Mouse (Mus musculus) G1E (cell line): ENCODE data around the gene Zfp982. TPM values are rescaled to one million over a fixed set of nuclear protein-coding genes. Genes with fewer than 3 reads are reported as not detected.
"Not testable (repeated sequence)": the region's sequence is repeated elsewhere in the genome, so short reads cannot be mapped to it uniquely, and the experiment has no call there.

Experiments used
- ATAC-seq: 2 replicates; pipeline ENCODE4 v1.8.0; 2016; ENCODE audit warnings: mild to moderate bottlenecking; ENCODE audit not compliant: insufficient number of reproducible peaks, poor library complexity, low FRiP score, severe bottlenecking; ENCODE audit errors: extremely low read depth
- DNase-seq: peaks from one replicate; pipeline ENCODE4 v3.0.0; 2012; ENCODE audit warnings: low spot score
- H3K27me3 ChIP-seq: 2 replicates; pipeline ENCODE4 v1.6.1; 2012; ENCODE audit warnings: mild to moderate bottlenecking, low read length, inconsistent platforms; ENCODE audit not compliant: insufficient read depth
- H3K36me3 ChIP-seq: replicated peaks from 2 replicates; pipeline ENCODE3; 2012; ENCODE audit warnings: mild to moderate bottlenecking, inconsistent platforms
- H3K4me1 ChIP-seq: 2 replicates; pipeline ENCODE4 v1.6.1; 2012; ENCODE audit warnings: low read depth, low read length, inconsistent platforms, mixed read lengths; ENCODE audit not compliant: insufficient read depth
- H3K4me3 ChIP-seq: 2 replicates; pipeline ENCODE4 v1.5.1; 2012; ENCODE audit warnings: low read depth, mild to moderate bottlenecking, inconsistent platforms, low read length, moderate library complexity, mixed read lengths
- H3K9me3 ChIP-seq: replicated peaks from 2 replicates; pipeline ENCODE4 v1.6.1; 2012; ENCODE audit warnings: inconsistent platforms
- CTCF ChIP-seq: IDR thresholded peaks from 2 replicates; pipeline ENCODE4 v1.5.1; 2012; ENCODE audit warnings: low read depth, low read length, inconsistent platforms, mixed read lengths
- GATA1 ChIP-seq: IDR thresholded peaks from 2 replicates; pipeline ENCODE4 v1.6.1; 2012; ENCODE audit warnings: borderline replicate concordance, low read length, inconsistent platforms, mixed read lengths
- GATA2 ChIP-seq: IDR thresholded peaks from 2 replicates; pipeline ENCODE4 v1.6.1; 2012; ENCODE audit warnings: low read depth, low read length, inconsistent platforms, borderline replicate concordance
- POLR2AphosphoS5 ChIP-seq: IDR thresholded peaks from 2 replicates; pipeline ENCODE4 v1.6.1; 2012; ENCODE audit warnings: low read depth, low read length, inconsistent platforms; ENCODE audit not compliant: insufficient replicate concordance
- TAL1 ChIP-seq: conservative IDR thresholded peaks from 2 replicates; pipeline ENCODE4 v1.6.1; 2012; ENCODE audit warnings: low read depth, low read length, inconsistent platforms, mixed read lengths
- polyA plus RNA-seq: library from polyadenylated mRNA; stranded (reverse); fragments of >175 nt; gene quantifications from 2 replicates; pipeline ENCODE4 v1.2.3, GENCODE M21; 2012
- total RNA-seq, 2 experiments: library from RNA; stranded (forward) in 1 of 2; stranded (reverse) in 1 of 2; fragments of 200-1000 nt in 1 of 2; fragments of >200 nt in 1 of 2; fragmentation: Nextera tagmentation in 1 of 2; gene quantifications; 2 replicates each; pipeline ENCODE4 v1.2.3; 2014 to 2017

The Zfp982 gene
- total and polyA plus RNA-seq, 3 experiments = 0.44 TPM; not detected in 2

DNA sequence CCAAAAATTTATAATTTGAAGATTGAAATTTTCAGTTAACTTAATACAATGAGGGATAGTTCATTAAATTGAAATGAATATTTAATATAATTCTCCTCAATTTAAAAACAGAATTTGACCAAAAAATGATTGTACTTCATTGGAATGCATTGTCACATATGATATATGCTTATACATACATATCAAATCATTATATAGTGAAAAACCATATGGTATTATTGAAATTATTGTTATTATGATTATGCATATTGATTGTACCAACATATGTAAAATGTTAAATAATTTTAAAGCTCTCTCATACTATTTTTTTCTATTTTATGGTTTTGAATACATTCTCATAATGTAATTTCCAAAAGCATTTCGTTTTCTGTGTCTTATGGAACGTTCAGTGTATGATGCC is 17.0 kb downstream of the Zfp982 start:
- no peaks in the 10 kb centered on the region for H3K27me3 ChIP-seq
- TF ChIP-seq TAL1 (no peak), GATA1 (no peak), CTCF (no peak), GATA2 (no peak), POLR2AphosphoS5 (no peak)
- no peak for DNase-seq

DNA sequence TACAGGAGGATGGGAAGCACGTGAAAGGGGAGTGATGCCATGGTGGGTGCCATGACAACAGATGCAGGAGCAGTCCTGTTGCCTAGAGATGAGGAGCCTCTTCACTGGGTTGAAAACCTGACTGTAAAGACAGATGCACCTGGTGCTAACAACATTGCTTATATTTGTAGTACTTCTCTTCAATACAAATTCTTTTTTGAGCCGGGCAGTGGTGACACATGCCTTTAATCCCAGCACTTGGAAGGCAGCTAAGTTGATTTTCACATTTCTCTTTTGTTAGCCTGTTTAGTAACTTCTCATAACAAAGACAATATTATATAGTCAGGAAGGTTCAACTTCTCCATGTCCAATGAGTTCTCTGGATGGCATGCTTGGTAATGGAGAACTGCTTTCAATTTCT is 26.8 kb downstream of the Zfp982 start:
- H3K4me3 ChIP-seq = no peak overlapping the region
- DNase-seq = no peak
- no peaks in the 10 kb centered on the region for H3K36me3 ChIP-seq
- ATAC-seq = peak; percentile 5; the same call in 1 of the 2 replicates
- TF ChIP-seq CTCF = no peak
- no peaks in the 10 kb centered on the region for H3K4me1 ChIP-seq
- peaks cover 33% of the 10 kb centered on the region for H3K9me3 ChIP-seq
- H3K27me3 ChIP-seq = no peaks in the 10 kb centered on the region

More for the DNA sequence above, 17.0 kb downstream of the Zfp982 start:
- Histone ChIP-seq H3K36me3 (no peaks in the 10 kb centered on the region), H3K4me1 (no peaks in the 10 kb centered on the region), H3K9me3 (peaks cover 14% of the 10 kb centered on the region), H3K4me3 (no peak overlapping the region)
- ATAC-seq = no peak; the same call in 1 of the 2 replicates

DNA sequence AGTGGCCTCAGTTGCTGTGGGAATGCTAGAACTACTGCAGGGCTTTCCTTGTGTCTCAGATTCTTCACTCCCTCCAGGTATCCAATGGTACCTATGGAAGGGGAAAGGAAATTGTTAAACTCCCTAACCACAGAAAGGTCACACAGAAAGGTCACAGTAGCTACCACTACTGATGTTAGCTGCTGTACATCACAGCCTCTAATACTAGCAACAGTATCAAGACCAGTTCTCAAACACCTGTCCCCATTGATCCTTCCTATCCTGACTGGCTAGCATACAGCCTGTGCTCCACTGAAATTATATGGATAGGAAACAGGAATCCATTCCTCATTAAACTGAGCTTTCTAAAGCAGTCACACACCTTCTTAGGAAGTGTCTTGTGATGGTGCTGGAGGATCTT is 27.9 kb downstream of the Zfp982 start:
- no peaks in the 10 kb centered on the region for H3K4me1 ChIP-seq
- H3K36me3 ChIP-seq = no peaks in the 10 kb centered on the region
- peaks cover 34% of the 10 kb centered on the region for H3K9me3 ChIP-seq
- H3K27me3 ChIP-seq = no peaks in the 10 kb centered on the region
- DNase-seq (no peak), ATAC-seq (peak; percentile 9; the same call in 1 of the 2 replicates)
- no peak for TF ChIP-seq TAL1
- no peak for TF ChIP-seq GATA2
- TF ChIP-seq POLR2AphosphoS5 = no peak
- no peak for TF ChIP-seq CTCF
- no peak for TF ChIP-seq GATA1
- H3K4me3 ChIP-seq = no peak overlapping the region

DNA sequence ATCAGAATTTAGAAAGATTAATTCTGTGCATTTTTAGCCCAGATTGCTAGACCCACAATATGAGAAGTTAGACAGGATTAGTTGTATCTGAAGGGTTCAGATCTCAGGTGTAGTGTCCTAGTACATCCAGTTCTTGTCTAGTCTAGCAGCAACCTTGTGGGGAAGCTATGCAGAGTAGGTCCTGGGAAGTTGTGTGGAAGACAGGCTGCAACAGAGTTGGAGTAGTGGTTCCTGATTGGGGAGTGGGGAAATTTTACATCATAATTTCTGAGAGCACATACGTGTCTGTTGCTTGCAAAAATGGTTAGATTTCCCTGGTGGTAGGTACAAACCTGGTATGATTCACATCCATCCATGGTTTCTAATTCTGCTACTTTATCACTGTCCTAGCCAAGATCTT is 32.9 kb downstream of the Zfp982 start:
- H3K36me3 ChIP-seq = no peaks in the 10 kb centered on the region
- H3K4me1 ChIP-seq = no peaks in the 10 kb centered on the region
- H3K27me3 ChIP-seq = no peaks in the 10 kb centered on the region
- H3K9me3 ChIP-seq = peaks cover 36% of the 10 kb centered on the region
- ATAC-seq = no peak
- H3K4me3 ChIP-seq = no peak overlapping the region
- no peak for DNase-seq
- TF ChIP-seq GATA2 (no peak), POLR2AphosphoS5 (no peak), GATA1 (no peak), CTCF (no peak), TAL1 (no peak)

DNA sequence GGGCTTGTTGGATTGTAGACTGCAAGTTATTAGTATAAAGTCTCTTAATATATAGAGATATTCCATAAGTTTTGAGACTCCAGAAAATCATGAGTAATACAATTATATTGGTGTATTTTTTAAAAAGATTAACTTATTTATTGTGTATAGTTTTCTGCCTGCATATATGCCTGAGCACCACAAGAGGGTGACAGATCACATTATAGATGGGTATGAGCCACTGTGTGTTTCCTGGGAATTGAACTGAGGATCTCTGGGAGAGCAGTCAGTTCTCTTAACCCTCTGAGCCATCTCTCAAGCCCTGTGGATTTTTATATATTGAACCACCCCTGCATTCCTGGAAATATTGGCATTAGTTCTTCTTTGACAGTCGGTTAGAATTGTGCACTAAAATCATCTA is 38.1 kb downstream of the Zfp982 start:
- no peak for TF ChIP-seq GATA1
- TF ChIP-seq TAL1 = no peak
- no peaks in the 10 kb centered on the region for H3K36me3 ChIP-seq
- H3K27me3 ChIP-seq = no peaks in the 10 kb centered on the region
- no peak for DNase-seq
- no peaks in the 10 kb centered on the region for H3K4me1 ChIP-seq
- H3K9me3 ChIP-seq = peaks cover 23% of the 10 kb centered on the region
- no peak overlapping the region for H3K4me3 ChIP-seq
- no peak for ATAC-seq

DNA sequence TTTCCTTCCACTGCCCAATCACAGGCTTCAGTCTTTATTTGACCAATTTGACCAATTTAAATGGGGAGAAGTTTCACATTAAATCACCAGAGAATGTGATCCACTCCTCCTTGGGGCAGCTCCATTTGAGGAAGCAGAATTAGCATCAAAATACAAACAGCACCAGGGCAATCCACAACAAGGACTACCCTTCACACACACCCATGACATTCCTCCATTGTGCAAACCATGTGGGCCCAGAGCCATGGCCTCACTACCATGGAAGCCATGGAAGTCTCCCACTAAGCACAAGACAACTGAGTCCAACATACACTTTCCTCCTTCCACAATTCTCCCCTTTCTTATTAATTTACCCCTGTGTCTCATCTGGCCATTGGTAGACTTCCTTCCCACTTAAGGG is 43.7 kb downstream of the Zfp982 start:
- not testable (repeated sequence) for H3K27me3 ChIP-seq, H3K4me1 ChIP-seq, ATAC-seq, DNase-seq, H3K4me3 ChIP-seq, H3K36me3 ChIP-seq
- H3K9me3 ChIP-seq = peaks cover 35% of the 10 kb centered on the region

DNA sequence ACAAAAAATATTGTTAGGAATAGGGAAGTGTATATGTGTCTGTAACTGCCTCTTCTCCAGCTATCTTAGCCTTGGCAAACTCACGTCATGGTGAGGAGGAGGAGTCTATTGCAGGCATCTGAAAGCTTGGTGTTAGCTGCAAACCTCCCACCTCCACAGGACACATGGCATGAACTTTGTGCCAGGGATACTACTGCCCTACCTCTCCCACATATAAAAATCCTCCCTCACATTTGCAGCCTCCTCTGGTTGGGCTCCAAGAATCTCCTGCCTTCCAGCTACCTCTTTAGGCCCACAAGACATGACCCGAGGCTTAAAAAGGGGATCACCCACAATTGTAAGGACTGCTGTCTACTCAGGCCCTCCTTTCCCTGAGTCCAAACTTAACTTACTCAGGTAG is 45.5 kb downstream of the Zfp982 start:
- ATAC-seq = no peak

DNA sequence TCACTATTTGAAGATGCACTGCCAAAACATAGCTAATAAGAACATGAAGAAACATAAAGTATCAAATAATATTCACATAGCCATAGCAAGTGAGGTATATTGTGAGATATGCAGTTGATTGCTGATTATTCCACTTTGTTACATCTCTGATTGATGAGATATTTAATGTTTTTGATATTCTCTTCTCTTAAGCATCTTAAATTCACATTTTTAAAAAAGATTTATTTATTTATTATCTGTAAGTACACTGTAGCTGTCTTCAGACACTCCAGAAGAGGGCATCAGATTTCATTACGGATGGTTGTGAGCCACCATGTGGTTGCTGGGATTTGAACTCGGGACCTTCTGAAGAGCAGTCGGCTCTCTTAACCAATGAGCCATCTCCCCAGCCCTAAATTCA is 47.7 kb downstream of the Zfp982 start, which contains the start of gene Gm16503:
Gm16503 (plus strand) TSS at position 301 of the 400 bp plus-strand sequence.
- DNase-seq, H3K4me1 ChIP-seq, H3K36me3 ChIP-seq, H3K4me3 ChIP-seq, H3K27me3 ChIP-seq, ATAC-seq: not testable (repeated sequence)
- peaks cover 38% of the 10 kb centered on the region for H3K9me3 ChIP-seq

More for the DNA sequence above, 45.5 kb downstream of the Zfp982 start:
- TF ChIP-seq CTCF = no peak
- no peak for TF ChIP-seq GATA1
- no peak for TF ChIP-seq POLR2AphosphoS5
- no peak for TF ChIP-seq TAL1
- TF ChIP-seq GATA2 = no peak
- Histone ChIP-seq H3K27me3 (no peaks in the 10 kb centered on the region), H3K4me3 (no peak overlapping the region), H3K4me1 (no peaks in the 10 kb centered on the region), H3K36me3 (no peaks in the 10 kb centered on the region), H3K9me3 (peaks cover 38% of the 10 kb centered on the region)
- DNase-seq = no peak
